Mouse (Mus musculus): ENCODE results near the gene Ldlrad3.

Gene Ldlrad3

GRCm38 (mm10) chr2:101966017-101966416 lies 220.2 kb downstream of the Ldlrad3 start:
- no peak for DNase-seq (ENCODE audit: low spot score)

DNA sequence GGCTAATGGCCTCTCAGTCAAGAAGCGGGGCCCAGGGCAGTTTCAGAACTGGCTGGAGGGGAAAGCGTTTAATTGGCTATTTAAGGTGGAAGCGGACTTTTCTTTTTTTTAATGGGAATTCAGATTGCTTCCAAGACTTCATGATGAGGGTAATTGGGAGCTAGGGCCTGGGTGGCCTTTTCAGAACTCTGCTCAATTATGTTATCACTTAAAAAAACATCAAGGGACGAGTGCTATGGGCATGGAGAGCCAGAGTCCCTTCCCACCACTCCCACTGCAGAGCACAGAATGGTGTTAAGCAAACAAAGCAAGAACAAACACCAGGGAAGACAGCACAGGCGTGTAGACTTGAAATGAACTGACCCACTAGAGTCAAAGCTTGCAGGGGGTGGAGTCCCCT lies 220.7 kb downstream of the Ldlrad3 start:
- no peak for DNase-seq (ENCODE audit: low spot score)

- no peak for DNase-seq (ENCODE audit: low spot score)
Measured at GRCm38 (mm10) chr2:101963367-101963766, 222.8 kb downstream of the Ldlrad3 start.

- no peak for DNase-seq (ENCODE audit: low spot score)
Measured at GRCm38 (mm10) chr2:101962349-101962748, 223.8 kb downstream of the Ldlrad3 start.

DNA sequence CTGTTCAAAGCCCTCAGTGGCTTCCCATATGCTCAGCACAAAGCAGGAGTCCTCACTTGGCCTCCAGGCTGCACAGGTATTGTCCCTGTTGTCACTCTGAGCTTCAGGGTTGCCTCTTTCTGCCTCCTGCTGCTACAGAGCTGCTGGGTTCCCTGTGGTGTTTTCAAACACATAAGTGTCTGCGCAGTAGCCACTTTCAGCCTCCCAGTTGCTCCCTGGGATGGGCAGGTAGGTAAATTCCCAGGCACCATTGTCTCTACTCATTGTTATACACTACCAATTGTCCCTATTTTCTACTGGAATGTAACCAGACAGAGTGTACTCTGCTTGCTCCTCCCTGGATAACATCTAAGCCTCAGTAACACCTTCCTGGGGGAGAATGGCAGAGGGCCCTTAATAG lies 224.8 kb downstream of the Ldlrad3 start:
- no peak for DNase-seq (ENCODE audit: low spot score)

- DNase-seq (ENCODE audit: low spot score): no peak
Measured at GRCm38 (mm10) chr2:101960658-101961057, 225.5 kb downstream of the Ldlrad3 start.

GRCm38 (mm10) chr2:101956125-101956524 lies 230.1 kb downstream of the Ldlrad3 start:
- DNase-seq (ENCODE audit: low spot score): no peak

- no peak for DNase-seq (ENCODE audit: low spot score)
Measured at GRCm38 (mm10) chr2:101952951-101953361, 233.2 kb downstream of the Ldlrad3 start.

DNA sequence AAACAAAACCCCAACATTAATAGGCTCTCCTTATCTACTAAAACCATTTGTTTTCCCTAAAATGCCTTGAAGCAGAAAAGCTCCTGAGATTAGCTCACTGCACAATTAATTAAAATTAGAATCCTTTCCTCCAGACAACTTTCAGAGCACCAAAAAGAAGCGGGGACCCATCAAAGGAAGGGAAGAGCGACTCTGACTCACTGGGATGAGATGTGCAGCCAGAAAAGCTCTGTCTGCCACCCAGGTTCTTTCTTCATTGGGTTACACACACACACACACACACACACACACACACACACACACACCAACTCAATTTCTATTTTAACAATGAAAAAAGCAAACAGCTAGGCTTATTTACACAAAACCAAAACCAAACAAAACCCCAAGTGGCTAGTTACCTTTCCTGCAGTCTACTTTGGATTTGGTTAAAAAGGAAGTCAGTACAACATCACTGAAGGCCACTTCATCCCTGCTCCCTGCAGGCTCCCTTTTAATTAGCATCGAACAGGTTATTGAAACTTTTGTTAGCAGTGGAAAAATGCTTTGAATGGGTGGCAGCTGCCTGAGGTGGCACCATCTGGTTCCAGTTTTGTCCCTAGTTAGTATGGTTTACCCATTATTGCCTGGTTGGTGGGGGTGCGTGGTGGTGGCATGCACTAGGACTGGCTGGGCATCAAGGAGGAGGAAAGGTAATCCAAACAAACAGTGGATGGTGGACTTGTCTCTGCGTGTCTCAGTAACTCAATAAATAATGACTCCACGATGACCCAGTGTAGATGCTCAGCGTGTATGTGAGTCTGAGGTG lies 235.3 kb downstream of the Ldlrad3 start:
- no peak for DNase-seq (ENCODE audit: low spot score)

DNA sequence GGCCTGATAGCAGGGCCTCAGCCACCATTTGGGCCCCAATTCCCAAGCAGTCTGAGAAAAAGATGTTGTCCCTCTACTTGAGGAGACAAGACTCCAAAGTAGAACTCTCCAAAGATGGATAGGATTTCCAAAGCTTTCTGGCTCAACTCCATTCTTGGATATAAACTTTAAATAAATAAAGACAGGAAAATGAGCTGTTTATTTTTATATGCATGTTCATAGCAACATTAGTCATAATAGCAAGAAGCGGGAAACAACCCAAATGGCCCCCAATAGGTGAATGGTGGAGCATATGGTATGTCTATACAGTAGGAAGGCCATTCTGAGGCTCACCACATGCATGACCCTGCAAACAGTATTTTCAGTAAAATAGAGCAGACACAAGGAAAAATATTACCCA lies 251.2 kb downstream of the Ldlrad3 start:
- DNase-seq (ENCODE audit: low spot score): no peak

- no peak for DNase-seq (ENCODE audit: low spot score)
Measured at GRCm38 (mm10) chr2:101933301-101933700, 252.9 kb downstream of the Ldlrad3 start.

GRCm38 (mm10) chr2:101932169-101932936 lies 253.8 kb downstream of the Ldlrad3 start:
- DNase-seq (ENCODE audit: low spot score): no peak

- no peak for DNase-seq (ENCODE audit: low spot score)
Measured at GRCm38 (mm10) chr2:101925591-101926188, 260.5 kb downstream of the Ldlrad3 start.

GRCm38 (mm10) chr2:101925183-101925582 lies 261.0 kb downstream of the Ldlrad3 start:
- DNase-seq (ENCODE audit: low spot score): no peak

DNA sequence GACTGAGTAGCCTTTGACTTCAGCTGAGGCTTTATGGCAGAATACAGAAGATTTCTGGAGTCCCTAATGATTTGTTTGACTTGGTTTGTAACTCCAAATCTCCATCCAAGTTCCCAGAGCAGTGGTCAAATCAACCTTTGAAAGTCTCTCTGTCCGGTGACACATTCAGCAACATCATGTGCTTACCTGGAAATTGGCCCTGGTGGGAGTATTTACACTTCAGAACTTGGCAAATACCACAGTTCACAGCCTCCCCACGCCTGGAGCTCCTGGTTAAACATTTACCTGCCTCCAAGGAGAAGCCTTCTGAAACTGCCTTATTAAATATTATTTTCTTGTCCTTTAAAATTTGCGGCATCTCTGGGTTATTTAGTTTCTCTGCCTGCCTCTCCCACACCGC lies 263.0 kb downstream of the Ldlrad3 start:
- no peak for DNase-seq (ENCODE audit: low spot score)

DNA sequence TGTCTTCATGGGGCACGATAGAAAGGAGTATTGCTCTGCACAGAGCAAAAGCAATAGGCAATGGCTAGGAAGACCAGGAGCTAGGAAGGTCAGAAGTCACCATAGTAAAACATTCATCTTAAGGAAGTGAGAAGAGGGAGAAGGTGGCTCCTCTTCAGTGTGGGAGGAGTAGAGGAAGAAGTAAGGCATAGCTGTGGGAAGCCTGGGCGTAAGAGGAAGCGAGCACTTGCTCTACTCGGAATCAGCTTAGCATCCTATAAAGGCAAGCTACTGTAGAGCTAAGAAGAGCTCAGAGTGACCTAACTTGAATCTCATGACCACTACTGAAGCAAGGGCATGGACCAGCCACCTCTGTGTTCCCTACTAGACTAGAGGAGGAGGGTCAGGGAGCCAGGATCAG lies 263.9 kb downstream of the Ldlrad3 start:
- DNase-seq (ENCODE audit: low spot score): no peak

GRCm38 (mm10) chr2:101920136-101920554 lies 266.0 kb downstream of the Ldlrad3 start:
- DNase-seq (ENCODE audit: low spot score): no peak

GRCm38 (mm10) chr2:101918518-101918917 lies 267.7 kb downstream of the Ldlrad3 start:
- no peak for DNase-seq (ENCODE audit: low spot score)

DNA sequence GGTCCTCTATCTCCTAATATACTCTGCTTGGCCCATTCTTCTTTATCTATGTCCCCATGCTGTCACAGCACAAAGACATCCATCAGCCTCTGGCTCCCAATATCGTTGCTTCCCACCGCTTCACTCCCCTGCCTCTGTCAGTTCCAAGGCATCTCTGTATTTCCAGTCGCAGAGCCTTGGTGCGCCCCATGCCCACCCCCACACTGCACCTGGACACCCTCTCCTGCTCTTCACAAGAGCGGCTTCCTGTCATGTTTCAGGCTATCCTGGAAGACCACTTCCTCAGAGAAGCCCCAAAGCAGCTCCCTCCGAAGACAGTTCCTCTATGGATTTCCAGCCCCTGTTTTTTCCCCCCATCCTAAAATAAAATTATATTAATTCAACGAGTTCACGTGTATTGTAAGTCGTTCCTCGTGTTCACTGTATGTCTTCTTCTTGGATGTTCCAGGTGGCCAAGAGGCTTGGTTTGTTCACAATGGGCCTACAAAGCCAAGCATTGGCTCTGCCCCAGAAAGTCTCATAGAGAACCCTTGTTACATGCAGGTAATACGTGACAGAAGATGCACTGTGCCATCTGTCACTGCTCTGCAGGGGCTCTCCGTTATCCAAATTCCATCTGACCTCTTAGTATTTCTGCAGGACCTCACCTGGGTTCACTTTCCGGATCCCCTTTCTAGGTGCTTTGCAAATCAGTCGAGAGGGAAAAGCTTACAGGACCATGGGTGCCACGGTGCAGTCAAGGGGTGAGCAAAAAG lies 276.7 kb downstream of the Ldlrad3 start:
- DNase-seq (ENCODE audit: low spot score): no peak

GRCm38 (mm10) chr2:101908773-101909172 lies 277.4 kb downstream of the Ldlrad3 start:
- no peak for DNase-seq (ENCODE audit: low spot score)

DNA sequence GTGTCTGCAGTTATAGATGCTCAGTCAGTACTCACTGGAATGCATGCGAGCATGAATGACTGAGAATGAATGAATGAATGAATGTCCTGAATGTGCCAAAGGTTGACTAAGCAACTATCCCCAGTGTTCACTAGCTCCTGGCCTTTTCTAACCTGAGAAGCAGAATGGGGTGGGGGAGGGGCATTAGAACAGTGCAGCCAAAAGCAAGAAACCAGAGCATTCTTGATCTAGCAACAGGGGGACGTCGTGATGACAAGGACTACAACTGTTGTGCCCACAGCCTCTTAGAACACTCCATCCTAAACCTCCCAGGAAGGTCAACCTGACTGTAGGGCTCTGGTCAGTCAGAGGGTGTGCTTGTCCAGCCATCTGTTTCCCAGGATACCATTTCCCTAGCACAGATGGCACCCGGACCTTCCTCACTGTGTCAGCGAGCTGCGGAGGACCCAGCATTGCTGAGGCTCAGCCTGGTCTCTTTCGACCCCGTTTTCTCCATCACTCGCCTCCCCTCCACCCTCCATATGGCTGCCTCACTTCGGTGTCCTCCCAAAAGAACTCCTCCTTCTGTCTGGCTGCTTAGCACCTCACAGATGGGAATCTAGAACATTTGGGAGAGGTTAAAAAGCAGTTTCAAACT lies 278.7 kb downstream of the Ldlrad3 start:
- DNase-seq (ENCODE audit: low spot score): peak; percentile 12

DNA sequence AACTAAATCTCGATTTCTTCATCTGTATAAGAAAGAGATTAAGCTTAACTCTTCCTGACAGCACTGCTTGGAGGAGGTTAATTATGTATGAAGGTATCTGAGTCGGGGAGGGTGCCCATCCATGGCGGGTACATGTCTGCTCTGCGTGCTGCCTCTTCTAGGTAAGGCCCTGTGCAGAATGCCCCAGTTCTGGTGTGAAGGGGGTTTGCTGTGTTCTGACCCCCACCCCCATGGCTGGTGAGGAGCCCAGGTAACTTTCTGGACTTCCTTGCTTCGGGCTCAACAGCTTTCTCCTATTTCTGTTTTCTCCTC lies 279.9 kb downstream of the Ldlrad3 start:
- no peak for DNase-seq (ENCODE audit: low spot score)
